Mouse (Mus musculus): ENCODE data around the gene Nepro. TPM values are rescaled to one million over a fixed set of nuclear protein-coding genes. Genes with fewer than 3 reads are reported as not detected.

Nepro gene
- polyA plus RNA-seq (2015; fragmentation: Nextera tagmentation; extraction: Ambion mirVana), result 2.5 and 2.6 TPM in 2 replicates

DNA sequence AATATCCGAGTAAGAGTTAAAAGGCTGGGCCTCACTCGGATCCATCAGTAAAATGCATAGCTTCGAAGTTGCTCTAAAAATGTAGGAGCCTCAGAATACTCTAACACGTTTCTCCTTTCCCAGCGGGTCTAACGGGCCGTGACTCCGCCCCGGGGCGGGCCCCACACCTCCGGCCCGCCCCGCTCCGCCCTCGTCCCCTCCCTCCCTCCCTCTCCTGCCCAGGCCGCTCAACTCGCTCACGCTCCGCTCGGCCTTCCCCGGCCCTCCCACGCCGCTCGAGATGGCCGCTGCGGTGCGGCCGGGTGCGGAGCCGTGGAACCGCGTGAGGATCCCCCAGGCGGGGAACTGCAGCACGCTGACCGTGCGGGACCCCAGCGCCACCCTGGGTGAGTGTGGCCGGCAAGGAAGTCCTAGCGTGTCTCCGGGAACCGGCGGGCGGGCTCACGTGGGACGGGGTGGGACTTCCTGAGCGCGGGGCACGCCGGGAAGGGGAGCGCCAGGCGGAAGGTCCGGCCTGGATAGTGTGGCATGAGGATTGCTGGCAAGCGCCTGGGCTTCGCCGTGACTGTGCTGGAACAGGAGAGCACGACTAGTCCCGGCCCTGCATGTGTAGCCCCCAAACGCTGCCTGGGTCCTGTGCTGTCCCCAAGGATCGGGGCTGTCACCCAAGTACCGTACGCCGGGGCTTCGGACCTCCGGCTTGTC, at the start of gene Nepro:
Nepro (plus strand) TSS at position 219 of the 705 bp plus-strand sequence.

DNA sequence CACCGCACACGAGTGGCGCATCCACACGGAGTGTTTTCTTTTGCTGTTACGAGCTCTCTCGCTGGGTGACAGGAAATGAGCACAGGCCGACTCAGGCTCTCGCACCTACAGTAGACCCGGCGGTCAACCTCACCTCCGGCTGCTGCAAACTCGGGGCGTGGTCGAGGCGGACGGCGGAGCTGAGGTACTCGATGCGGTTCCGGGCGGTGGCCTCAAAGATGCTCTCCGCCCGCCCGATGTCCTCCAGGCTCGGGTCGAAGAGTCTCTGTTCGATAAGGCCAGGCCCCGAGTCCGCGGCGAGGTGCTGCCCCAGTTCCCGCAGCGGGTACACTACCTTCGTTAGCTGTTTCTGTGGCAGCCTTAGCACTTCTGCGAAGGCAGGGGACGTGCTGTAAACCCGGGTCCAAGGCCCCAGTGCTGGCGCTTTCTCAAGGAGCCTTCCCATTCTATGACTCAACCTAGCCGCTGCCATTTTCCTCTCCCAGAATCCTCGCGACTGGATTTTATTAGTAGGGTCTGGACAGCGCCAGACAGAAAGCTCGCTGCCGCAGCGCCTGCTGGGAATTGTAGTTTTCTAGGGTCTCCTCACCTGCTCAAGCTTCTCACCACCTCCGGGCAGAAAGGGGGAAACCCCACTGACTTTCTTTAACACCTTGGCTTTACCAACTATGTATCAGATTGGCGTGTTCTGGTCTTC, 21.9 kb downstream of the Nepro start, which contains the start of gene Gtpbp8:
Gtpbp8 (minus strand) TSS at position 498 of the 697 bp plus-strand sequence.

DNA sequence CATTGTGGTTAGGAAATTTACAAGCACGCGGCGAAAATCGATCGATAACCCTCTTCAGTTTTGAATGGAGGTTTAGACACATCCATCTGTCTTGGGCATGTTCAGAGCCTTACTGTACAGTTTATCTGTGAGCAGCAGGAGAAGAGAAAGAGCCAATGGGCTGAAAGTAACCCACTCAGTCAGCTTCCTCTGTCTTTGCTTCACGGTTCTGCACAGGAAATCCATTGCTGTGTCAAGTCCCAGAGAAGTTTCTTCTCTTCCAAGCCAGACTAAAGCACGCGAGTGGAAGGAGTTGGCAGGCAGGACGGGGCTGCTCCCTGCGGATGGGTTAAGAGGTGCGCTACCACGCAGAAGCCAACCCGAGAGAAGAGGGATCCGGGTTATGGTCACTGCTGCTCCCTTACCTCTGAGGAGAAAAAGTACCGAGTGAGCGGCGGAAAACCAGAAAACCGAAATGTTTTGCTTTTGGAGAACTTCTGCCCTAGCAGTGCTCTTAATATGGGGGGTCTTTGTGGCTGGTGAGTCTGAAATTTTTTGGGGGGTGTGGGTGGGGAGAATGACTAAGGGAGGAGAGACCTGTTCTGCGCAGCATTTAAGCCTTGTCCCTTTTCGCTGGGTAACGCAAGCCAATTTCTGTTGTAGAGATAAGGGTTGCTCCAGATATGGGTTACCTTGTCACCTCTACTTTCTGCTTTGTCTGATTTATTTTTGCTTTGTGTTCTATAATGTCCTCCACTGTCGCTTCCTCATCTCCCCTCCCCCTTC, 41.6 kb downstream of the Nepro start, which contains the start of gene Cd200r1:
Cd200r1 (plus strand) TSS at position 182 of the 765 bp plus-strand sequence.

Other genes with a start within 250 kb of the Nepro start
- 7.5 and 8.0 TPM in 2 replicates for gene Boc, start 165.4 kb upstream of the Nepro start, polyA plus RNA-seq (2015; fragmentation: Nextera tagmentation; extraction: Ambion mirVana)
- 25.0 and 27.6 TPM in 2 replicates for gene Gtpbp8, start 22.1 kb downstream of the Nepro start, polyA plus RNA-seq (2015; fragmentation: Nextera tagmentation; extraction: Ambion mirVana)
- 2.9 and 3.3 TPM in 2 replicates for gene Cd200r1, start 41.4 kb downstream of the Nepro start, polyA plus RNA-seq (2015; fragmentation: Nextera tagmentation; extraction: Ambion mirVana)
- gene Cd200r4, start 87.4 kb downstream of the Nepro start, polyA plus RNA-seq (2015; fragmentation: Nextera tagmentation; extraction: Ambion mirVana), result 1.8 and 2.0 TPM in 2 replicates
- gene Cd200r2, start 142.8 kb downstream of the Nepro start, polyA plus RNA-seq (2015; fragmentation: Nextera tagmentation; extraction: Ambion mirVana), result not detected in 2 replicates
- gene Cd200r3, start 219.4 kb downstream of the Nepro start, polyA plus RNA-seq (2015; fragmentation: Nextera tagmentation; extraction: Ambion mirVana), result 5.6 and 9.5 TPM in 2 replicates

Data from skeletal muscle tissue, postnatal 0 days (tissue).